Mouse (Mus musculus) v-Abl transformed pro-B cells (cell line): Measurements from ENCODE around the gene Wdr89.

Source experiments
- in situ Hi-C, 2 experiments: fragments of 400-800 bp; cut with MboI; formaldehyde crosslinking; loops; one replicate each; pipeline ENCODE4 v1.15.1; 2025; ENCODE audit not compliant: unreplicated experiment in 2 of 2

Gene Wdr89

GRCm38 (mm10) chr12:75670611-75671010 is 1.3 kb upstream of the Wdr89 start:
- in situ Hi-C loops, result loop anchor here (5.0 kb wide), 1 partner anchor 52 kb away; no protein-coding TSS in a partner anchor

- in situ Hi-C loops, result loop anchor here (5.0 to 10.0 kb wide), 2 partner anchors 384 to 387 kb away; no protein-coding TSS in a partner anchor
Observed at GRCm38 (mm10) chr12:75668916-75669257, 450 bp downstream of the Wdr89 start.

- in situ Hi-C loops, result loop anchor here (5.0 to 10.0 kb wide), 2 partner anchors 383 to 386 kb away; no protein-coding TSS in a partner anchor
Observed at GRCm38 (mm10) chr12:75668221-75668620, 1.1 kb downstream of the Wdr89 start.

GRCm38 (mm10) chr12:75666939-75667338 is 2.4 kb downstream of the Wdr89 start:
- in situ Hi-C loops, result loop anchor here (5.0 to 10.0 kb wide), 2 partner anchors 382 to 385 kb away; no protein-coding TSS in a partner anchor

GRCm38 (mm10) chr12:75664516-75664810 is 4.9 kb downstream of the Wdr89 start:
- in situ Hi-C loops, result loop anchor here in 1 of 2 experiments (10.0 kb wide), 1 partner anchor 380 kb away; no protein-coding TSS in a partner anchor

- in situ Hi-C loops, result loop anchor here in 1 of 2 experiments (10.0 kb wide), 1 partner anchor 379 kb away; no protein-coding TSS in a partner anchor
Observed at GRCm38 (mm10) chr12:75663646-75664515, 5.5 kb downstream of the Wdr89 start.

- in situ Hi-C loops, result loop anchor here in 1 of 2 experiments (10.0 kb wide), 1 partner anchor 378 kb away; no protein-coding TSS in a partner anchor
Observed at GRCm38 (mm10) chr12:75662376-75662775, 7.0 kb downstream of the Wdr89 start.

GRCm38 (mm10) chr12:75658403-75658802 is 10.9 kb downstream of the Wdr89 start:
- in situ Hi-C loops, result loop anchor here in 1 of 2 experiments (10.0 kb wide), 1 partner anchor 1334 kb away; no protein-coding TSS in a partner anchor

GRCm38 (mm10) chr12:75656580-75656979 is 12.8 kb downstream of the Wdr89 start:
- in situ Hi-C loops, result loop anchor here in 1 of 2 experiments (10.0 kb wide), 1 partner anchor 1332 kb away; no protein-coding TSS in a partner anchor

- in situ Hi-C loops, result loop anchor here (5.0 to 10.0 kb wide), 2 partner anchors 197 to 1330 kb away; no protein-coding TSS in a partner anchor
Observed at GRCm38 (mm10) chr12:75654247-75654801, 15.0 kb downstream of the Wdr89 start.

- in situ Hi-C loops, result loop anchor here (5.0 to 25.0 kb wide), 5 partner anchors 185 to 1325 kb away; partner anchors contain the start of gene Esr2 (in 1 of the 2)
Observed at GRCm38 (mm10) chr12:75649706-75650093, 19.6 kb downstream of the Wdr89 start.

GRCm38 (mm10) chr12:75649058-75649705 is 20.2 kb downstream of the Wdr89 start:
- in situ Hi-C loops, result loop anchor here (10.0 to 25.0 kb wide), 4 partner anchors 184 to 1324 kb away; partner anchors contain the start of gene Esr2 (in 1 of the 2)

GRCm38 (mm10) chr12:75648281-75648680 is 21.1 kb downstream of the Wdr89 start:
- in situ Hi-C loops, result loop anchor here (10.0 to 25.0 kb wide), 4 partner anchors 183 to 1323 kb away; partner anchors contain the start of gene Esr2 (in 1 of the 2)

- in situ Hi-C loops, result loop anchor here (10.0 to 25.0 kb wide), 4 partner anchors 183 to 1323 kb away; partner anchors contain the start of gene Esr2 (in 1 of the 2)
Observed at GRCm38 (mm10) chr12:75647663-75648062, 21.7 kb downstream of the Wdr89 start.

- in situ Hi-C loops, result loop anchor here (10.0 to 25.0 kb wide), 4 partner anchors 181 to 1321 kb away; partner anchors contain the start of gene Esr2 (in 1 of the 2)
Observed at GRCm38 (mm10) chr12:75645780-75646179, 23.6 kb downstream of the Wdr89 start.

- in situ Hi-C loops, result loop anchor here (10.0 to 25.0 kb wide), 4 partner anchors 177 to 1317 kb away; partner anchors contain the start of gene Esr2 (in 1 of the 2)
Observed at GRCm38 (mm10) chr12:75641726-75642125, 27.6 kb downstream of the Wdr89 start.

GRCm38 (mm10) chr12:75638345-75638744 is 31.0 kb downstream of the Wdr89 start:
- in situ Hi-C loops, result loop anchor here in 1 of 2 experiments (25.0 kb wide), 1 partner anchor 549 kb away; the partner anchor contains the start of gene Esr2

- in situ Hi-C loops, result loop anchor here in 1 of 2 experiments (25.0 kb wide), 1 partner anchor 550 kb away; the partner anchor contains the start of gene Esr2
Observed at GRCm38 (mm10) chr12:75637103-75637502, 32.2 kb downstream of the Wdr89 start.

- in situ Hi-C loops, result loop anchor here in 1 of 2 experiments (25.0 kb wide), 1 partner anchor 551 kb away; the partner anchor contains the start of gene Esr2
Observed at GRCm38 (mm10) chr12:75635771-75636430, 33.4 kb downstream of the Wdr89 start.
